Mouse (Mus musculus) liver, postnatal 0 days (tissue): ENCODE measurements around the gene Camk2n1. TPM values are rescaled to one million over a fixed set of nuclear protein-coding genes. Genes with fewer than 3 reads are reported as not detected.

Experiments used
- ATAC-seq: fragments of 200-750 bp; cut with Nextera tagmentation; 2 replicates; pipeline ENCODE4 v1.8.0; 2017; ENCODE audit warnings: mild to moderate bottlenecking, moderate library complexity
- DNase-seq: peaks from one replicate; pipeline ENCODE4 v3.0.0-alpha.2; 2016
- H3K27ac ChIP-seq: fragments of 300-500 bp; sonication (generic); 2 replicates; pipeline ENCODE4 v1.5.1; 2014; ENCODE audit warnings: antibody characterized with exemption, moderate library complexity, mild to moderate bottlenecking, low read depth
- H3K27me3 ChIP-seq: fragments of 300-500 bp; sonication (generic); 2 replicates; pipeline ENCODE4 v1.6.1; 2014; ENCODE audit warnings: low read length, control low read depth, mixed read lengths; ENCODE audit not compliant: insufficient read depth
- H3K36me3 ChIP-seq: fragments of 300-500 bp; sonication (generic); replicated peaks from 2 replicates; pipeline ENCODE4 v1.6.1; 2014; ENCODE audit warnings: mild to moderate bottlenecking, control low read depth, low read length, moderate library complexity, mixed read lengths; ENCODE audit not compliant: insufficient read depth
- H3K4me1 ChIP-seq: fragments of 300-500 bp; sonication (generic); 2 replicates; pipeline ENCODE4 v1.6.1; 2014; ENCODE audit warnings: antibody characterized with exemption, mild to moderate bottlenecking, control low read depth; ENCODE audit not compliant: insufficient read depth
- H3K4me2 ChIP-seq: fragments of 300-500 bp; sonication (generic); 2 replicates; pipeline ENCODE4 v1.6.1; 2014; ENCODE audit warnings: low read depth, mild to moderate bottlenecking, low read length, moderate library complexity, mixed read lengths
- H3K4me3 ChIP-seq: fragments of 300-500 bp; sonication (generic); 2 replicates; pipeline ENCODE4 v1.5.1; 2014; ENCODE audit warnings: low read depth, low read length
- H3K9ac ChIP-seq: fragments of 300-500 bp; sonication (generic); replicated peaks from 2 replicates; pipeline ENCODE4 v1.6.1; 2014; ENCODE audit warnings: mild to moderate bottlenecking, moderate library complexity
- H3K9me3 ChIP-seq: fragments of 300-500 bp; sonication (generic); 2 replicates; pipeline ENCODE4 v1.6.1; 2016; ENCODE audit warnings: mild to moderate bottlenecking, control low read depth, low read length, mixed read lengths
- CTCF ChIP-seq: sonication (generic); IDR thresholded peaks from 2 replicates; pipeline ENCODE4 v1.5.1; 2016; ENCODE audit warnings: antibody characterized with exemption, low read depth
- EP300 ChIP-seq: IDR thresholded peaks from 2 replicates; pipeline ENCODE4 v1.6.1; 2016; ENCODE audit warnings: antibody characterized with exemption, low read depth, mild to moderate bottlenecking
- WGBS: fragments of 180-500 bp; shearing (Covaris S2); extraction: QIAGEN DNeasy Blood & Tissue Kit; methylation state at CpG from one replicate; pipeline ENCODE4 v1.1.7; 2014; ENCODE audit not compliant: insufficient replicate concordance; 5-methylcytosine and 5-hydroxymethylcytosine counted together
- polyA plus RNA-seq: library from polyadenylated mRNA; unstranded; fragments of >200 nt; fragmentation: Nextera tagmentation; extraction: Ambion mirVana; gene quantifications from 2 replicates; pipeline ENCODE4 v1.2.1, GENCODE M21; 2015

The Camk2n1 gene
- 5.5 and 6.1 TPM in 2 replicates for polyA plus RNA-seq

- H3K27ac ChIP-seq, result peak within 1 kb of the TSS; percentile 87
- peak within 1 kb of the TSS; percentile 67 for H3K4me3 ChIP-seq
- H3K36me3 ChIP-seq, result no peaks in the 10 kb centered on the region
- peaks cover 39% of the 10 kb centered on the region for H3K27me3 ChIP-seq
- no peak for TF ChIP-seq CTCF
- TF ChIP-seq EP300, result no peak
- peak within 1 kb of the TSS; percentile 75 for H3K9ac ChIP-seq
- DNase-seq (peak; percentile 80), ATAC-seq (peak; percentile 86)
- H3K4me1 ChIP-seq, result peaks cover 14% of the 10 kb centered on the region
- WGBS, result under 1% methylated on average over 58 of the region's 64 CpGs
- H3K9me3 ChIP-seq, result no peaks in the 10 kb centered on the region
- peak within 1 kb of the TSS; percentile 71 for H3K4me2 ChIP-seq
These were observed at the start of gene Camk2n1 for GRCm38 (mm10) chr4:138453753-138454570. TSS of gene Camk2n1 (plus strand) at chr4:138454314.

- H3K9me3 ChIP-seq, result no peaks in the 10 kb centered on the region
- peak; percentile 38; the same call in 1 of the 2 replicates for ATAC-seq
- H3K4me3 ChIP-seq, result no peak overlapping the region
- H3K4me1 ChIP-seq, result no peaks in the 10 kb centered on the region
- no peak for TF ChIP-seq EP300
- TF ChIP-seq CTCF, result peak; percentile 78
- H3K27me3 ChIP-seq, result 0 out of 2 replicates have a peak, but pooled peaks cover 6% of the 10 kb centered on the region
- H3K36me3 ChIP-seq, result no peaks in the 10 kb centered on the region
- no peak overlapping the region for H3K4me2 ChIP-seq
- 0% methylated on average over 2 of the region's 2 CpGs for WGBS
- no peak overlapping the region for H3K9ac ChIP-seq
- DNase-seq, result peak; percentile 65
- H3K27ac ChIP-seq, result no peak overlapping the region
These were observed 49.3 kb upstream of the Camk2n1 start for GRCm38 (mm10) chr4:138404806-138405205.

- H3K27me3 ChIP-seq, result 0 out of 2 replicates have a peak, but pooled peaks cover 6% of the 10 kb centered on the region
- DNase-seq, result no peak
- no peak overlapping the region for H3K9ac ChIP-seq
- ATAC-seq, result no peak
- no peak overlapping the region for H3K27ac ChIP-seq
- no peaks in the 10 kb centered on the region for H3K4me1 ChIP-seq
- no peaks in the 10 kb centered on the region for H3K36me3 ChIP-seq
- WGBS, result 36% methylated on average over 12 of the region's 13 CpGs
- no peaks in the 10 kb centered on the region for H3K9me3 ChIP-seq
- no peak overlapping the region for H3K4me3 ChIP-seq
- no peak for TF ChIP-seq EP300
- no peak for TF ChIP-seq CTCF
- no peak overlapping the region for H3K4me2 ChIP-seq
These were observed 46.5 kb upstream of the Camk2n1 start for GRCm38 (mm10) chr4:138407479-138408194.

GRCm38 (mm10) chr4:138411011-138411410, 43.1 kb upstream of the Camk2n1 start:
- no peak overlapping the region for H3K27ac ChIP-seq
- H3K9ac ChIP-seq, result no peak overlapping the region
- no peaks in the 10 kb centered on the region for H3K36me3 ChIP-seq
- H3K9me3 ChIP-seq, result no peaks in the 10 kb centered on the region
- 0 out of 2 replicates have a peak, but pooled peaks cover 6% of the 10 kb centered on the region for H3K27me3 ChIP-seq
- DNase-seq (no peak), ATAC-seq (no peak)
- 32% methylated on average over 5 of the region's 5 CpGs for WGBS
- H3K4me1 ChIP-seq, result no peaks in the 10 kb centered on the region
- no peak overlapping the region for H3K4me3 ChIP-seq
- TF ChIP-seq CTCF (no peak), EP300 (no peak)
- H3K4me2 ChIP-seq, result no peak overlapping the region

- TF ChIP-seq EP300 (no peak), CTCF (no peak)
- Histone ChIP-seq H3K27ac (no peak overlapping the region), H3K4me2 (no peak overlapping the region), H3K9me3 (no peaks in the 10 kb centered on the region), H3K27me3 (0 out of 2 replicates have a peak, but pooled peaks cover 6% of the 10 kb centered on the region), H3K4me1 (no peaks in the 10 kb centered on the region), H3K36me3 (no peaks in the 10 kb centered on the region), H3K9ac (no peak overlapping the region), H3K4me3 (no peak overlapping the region)
- ATAC-seq (no peak), DNase-seq (no peak)
- 49% methylated on average over 7 of the region's 7 CpGs for WGBS
These were observed 42.5 kb upstream of the Camk2n1 start for GRCm38 (mm10) chr4:138411504-138412121.

- no peaks in the 10 kb centered on the region for H3K36me3 ChIP-seq
- 30% methylated on average over 6 of the region's 6 CpGs for WGBS
- no peak overlapping the region for H3K4me2 ChIP-seq
- DNase-seq (no peak), ATAC-seq (no peak)
- H3K27ac ChIP-seq, result no peak overlapping the region
- no peak overlapping the region for H3K4me3 ChIP-seq
- no peak overlapping the region for H3K9ac ChIP-seq
- no peak for TF ChIP-seq CTCF
- no peak for TF ChIP-seq EP300
- H3K9me3 ChIP-seq, result no peaks in the 10 kb centered on the region
- H3K4me1 ChIP-seq, result no peaks in the 10 kb centered on the region
- 0 out of 2 replicates have a peak, but pooled peaks cover 2% of the 10 kb centered on the region for H3K27me3 ChIP-seq
These were observed 39.4 kb upstream of the Camk2n1 start for GRCm38 (mm10) chr4:138414725-138415124.
